21 mouse cellular contexts compared by ENCODE assay signal in the genomic region with DNA sequence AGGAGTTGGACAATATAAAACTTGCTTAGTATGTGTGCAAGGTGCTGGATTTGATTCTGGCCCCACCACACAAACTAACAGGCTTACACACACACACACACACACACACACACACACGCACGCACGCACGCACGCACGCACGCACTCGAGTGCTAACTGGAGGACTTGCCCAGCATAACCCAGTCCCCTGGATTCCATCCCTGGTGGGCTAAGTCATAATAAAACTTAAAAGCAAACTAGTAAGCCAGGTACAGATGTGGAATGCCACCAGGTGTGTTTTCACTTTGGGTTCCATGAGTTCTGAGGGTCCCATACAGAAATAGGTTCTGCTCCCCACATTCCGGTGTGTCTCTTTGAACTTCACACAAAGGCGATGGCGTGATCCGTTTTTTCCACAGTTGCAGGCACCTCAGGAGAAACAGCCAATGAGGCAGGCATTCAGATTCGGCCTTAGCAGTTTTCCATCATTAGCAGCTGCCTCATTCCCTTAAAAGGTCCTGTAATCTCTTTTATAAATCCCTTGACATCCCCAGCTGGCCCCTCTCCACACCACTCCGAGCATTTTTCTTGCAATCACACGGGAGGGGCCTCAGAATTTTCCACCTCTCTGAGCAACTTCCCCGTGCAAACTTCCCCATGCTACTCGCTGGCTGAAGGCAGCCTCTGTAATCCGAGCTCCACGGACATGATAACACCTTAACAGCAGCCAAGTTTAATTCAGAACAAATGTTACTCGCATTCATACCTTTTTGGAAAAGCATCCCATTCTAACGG. TPM values are rescaled to one million over a fixed set of nuclear protein-coding genes. Genes with fewer than 3 reads are reported as not detected.
DNase-seq lines count a peak whose midpoint lies in the region; ATAC-seq and TF ChIP-seq lines count a peak whose summit lies in the region.
"Had no signal": no experiment of that assay in that cellular context is flagged by ENCODE, and none has a peak within 500 bp of the region (broad histone marks: within the 10 kb centered on the region; RNA-seq: fewer than 3 reads in every experiment).

No protein-coding gene starts in this region.

- no peak for TF ChIP-seq POLR2A in limb, embryonic 14.5 days (IDR thresholded peaks at IDR 0.05; ENCODE audit: borderline replicate concordance, extremely low read depth, insufficient read depth, insufficient read length)

- peaks cover 40% of the 10 kb centered on the region for H3K4me1 ChIP-seq in heart, embryonic 10.5 days
- no peaks in the 10 kb centered on the region for H3K4me1 ChIP-seq in lung, embryonic 15.5 days
- peaks cover 15% of the 10 kb centered on the region; the same call in 1 of the 2 replicates for H3K4me1 ChIP-seq in limb, embryonic 14.5 days (ENCODE audit: control insufficient read depth, insufficient read depth, low read length)
- no peaks in the 10 kb centered on the region for H3K4me1 ChIP-seq in midbrain, embryonic 10.5 days
- H3K4me1 ChIP-seq: hindbrain, embryonic 12.5 days had no signal

- H3K4me3 ChIP-seq in heart, embryonic 10.5 days = no peak overlapping the region
- no peak overlapping the region for H3K4me3 ChIP-seq in lung, embryonic 15.5 days
- H3K4me3 ChIP-seq in limb, embryonic 14.5 days (replicated peaks; ENCODE audit: low read length) = no peak overlapping the region
- no peak overlapping the region for H3K4me3 ChIP-seq in midbrain, embryonic 10.5 days
- H3K4me3 ChIP-seq: embryonic facial prominence, embryonic 13.5 days; forebrain, embryonic 12.5 days; gastrocnemius, adult 2 months; hindbrain, embryonic 12.5 days; megakaryocyte, embryonic 14.5 days had no signal

- intact Hi-C loops in heart, postnatal 25 days (cut with DNase I) = no loop called here

- no peaks in the 10 kb centered on the region for H3K27me3 ChIP-seq in heart, embryonic 10.5 days (ENCODE audit: insufficient read depth, poor library complexity, severe bottlenecking)
- H3K27me3 ChIP-seq in lung, embryonic 15.5 days = no peaks in the 10 kb centered on the region
- no peaks in the 10 kb centered on the region for H3K27me3 ChIP-seq in limb, embryonic 14.5 days (ENCODE audit: control insufficient read depth, insufficient read depth, low read length)
- no peaks in the 10 kb centered on the region for H3K27me3 ChIP-seq in midbrain, embryonic 10.5 days (ENCODE audit: low read depth, poor library complexity, severe bottlenecking)
- H3K27me3 ChIP-seq: embryonic facial prominence, embryonic 13.5 days; forebrain, embryonic 12.5 days; hindbrain, embryonic 12.5 days had no signal

- H3K9ac ChIP-seq in lung, embryonic 15.5 days = no peak overlapping the region
- H3K9ac ChIP-seq in limb, embryonic 14.5 days (ENCODE audit: low read depth, low read length, severe bottlenecking) = no peak overlapping the region
- H3K9ac ChIP-seq: embryonic facial prominence, embryonic 13.5 days; forebrain, embryonic 12.5 days; hindbrain, embryonic 12.5 days had no signal

- H3K36me3 ChIP-seq in heart, embryonic 10.5 days = no peaks in the 10 kb centered on the region
- no peaks in the 10 kb centered on the region for H3K36me3 ChIP-seq in lung, embryonic 15.5 days
- H3K36me3 ChIP-seq in limb, embryonic 14.5 days (ENCODE audit: control insufficient read depth, insufficient read depth, low read length) = no peaks in the 10 kb centered on the region
- no peaks in the 10 kb centered on the region for H3K36me3 ChIP-seq in midbrain, embryonic 10.5 days
- H3K36me3 ChIP-seq: embryonic facial prominence, embryonic 13.5 days; forebrain, embryonic 12.5 days; hindbrain, embryonic 12.5 days had no signal

- no peaks in the 10 kb centered on the region for H3K9me3 ChIP-seq in heart, embryonic 10.5 days
- no peaks in the 10 kb centered on the region for H3K9me3 ChIP-seq in lung, embryonic 15.5 days
- H3K9me3 ChIP-seq in limb, embryonic 14.5 days (ENCODE audit: control insufficient read depth, low read length) = no peaks in the 10 kb centered on the region
- no peaks in the 10 kb centered on the region for H3K9me3 ChIP-seq in midbrain, embryonic 10.5 days (replicated peaks)
- H3K9me3 ChIP-seq: embryonic facial prominence, embryonic 13.5 days; forebrain, embryonic 12.5 days; hindbrain, embryonic 12.5 days; megakaryocyte, embryonic 14.5 days had no signal

- H3K27ac ChIP-seq in heart, embryonic 10.5 days = peak overlapping the region; percentile 83
- no peak overlapping the region for H3K27ac ChIP-seq in lung, embryonic 15.5 days
- H3K27ac ChIP-seq in limb, embryonic 14.5 days (replicated peaks; ENCODE audit: low read depth, low read length) = peak overlapping the region; percentile 78
- no peak overlapping the region for H3K27ac ChIP-seq in midbrain, embryonic 10.5 days (replicated peaks)
- H3K27ac ChIP-seq: embryonic facial prominence, embryonic 13.5 days; forebrain, embryonic 12.5 days; gastrocnemius, adult 2 months; hindbrain, embryonic 12.5 days had no signal

- 48% methylated on average over 21 of the region's 21 CpGs for whole genome bisulfite sequencing in heart, embryonic 10.5 days
- WGBS in lung, embryonic 15.5 days = 44% methylated on average over 21 of the region's 21 CpGs
- 20% methylated on average over 21 of the region's 21 CpGs for WGBS in limb, embryonic 14.5 days
- 74% methylated on average over 21 of the region's 21 CpGs for WGBS in midbrain, embryonic 10.5 days

- H3K4me2 ChIP-seq in lung, embryonic 15.5 days = no peak overlapping the region
- peak overlapping the region; percentile 28; the same call in 1 of the 2 replicates for H3K4me2 ChIP-seq in limb, embryonic 14.5 days (replicated peaks; ENCODE audit: low read depth, low read length, severe bottlenecking)
- H3K4me2 ChIP-seq: embryonic facial prominence, embryonic 13.5 days; forebrain, embryonic 12.5 days; hindbrain, embryonic 12.5 days had no signal

- no peak for DNase-seq in heart, embryonic 10.5 days (ENCODE audit: low spot score)
- no peak for DNase-seq in heart, postnatal 25 days (ENCODE audit: low spot score)
- no peak for DNase-seq in lung, adult 18-20 months
- peak; percentile 43 for DNase-seq in forelimb bud, embryonic 11.5 days (ENCODE audit: low read depth, low spot score)
- peak; percentile 85 for DNase-seq in limb, embryonic 14.5 days (ENCODE audit: low spot score)
- no peak for DNase-seq in layer of hippocampus, adult 18-20 months (ENCODE audit: low spot score in 2 of 2)
- DNase-seq in midbrain, embryonic 10.5 days (ENCODE audit: low spot score) = no peak
- DNase-seq: adrenal gland, postnatal 10 days; cerebellum, postnatal 14 days; gastrocnemius, adult 2 months; kidney, adult 11 months; kidney, postnatal 25 days; layer of hippocampus, postnatal 36 days; left cerebral cortex, postnatal 4 days; retina, postnatal 1 day had no signal

- peak; percentile 74 for ATAC-seq in lung, embryonic 15.5 days (ENCODE audit: borderline replicate concordance, extremely low read depth, low FRiP score, low TSS enrichment)
- peak; percentile 91 for ATAC-seq in limb, embryonic 14.5 days (ENCODE audit: low FRiP score, low read depth)

RNA-seq across cellular contexts. Expression of a gene that starts 15.8 kb away (rescaled TPM):
- 25.1 and 25.2 TPM in 2 replicates for polyA plus RNA-seq in heart, embryonic 10.5 days (2016; fragmentation: Nextera tagmentation; extraction: Ambion mirVana)
- total RNA-seq in heart, postnatal 25 days (2021) = 10 to 100 TPM; 23.4 to 24.3 TPM
- 8.8 and 10.6 TPM in 2 replicates for polyA plus RNA-seq in lung, embryonic 15.5 days (2015; fragmentation: Nextera tagmentation; extraction: Ambion mirVana)
- polyA plus RNA-seq in limb, embryonic 14.5 days (2012; rRNA removed) = 11.6 and 12.3 TPM in 2 replicates
- 10.2 and 10.4 TPM in 2 replicates for polyA plus RNA-seq in limb, embryonic 14.5 days (2014; fragmentation: Nextera tagmentation; extraction: Ambion mirVana)
- 100 to 1,000 TPM; 187 to 213 TPM for total RNA-seq in layer of hippocampus, adult 18-20 months (2021)
- 7.9 and 9.1 TPM in 2 replicates for polyA plus RNA-seq in midbrain, embryonic 10.5 days (2016; fragmentation: Nextera tagmentation; extraction: Ambion mirVana)

RNA-seq across cellular contexts. Expression of a gene that starts 38.9 kb away (rescaled TPM):
- 31.4 and 51.0 TPM in 2 replicates for polyA plus RNA-seq in heart, embryonic 10.5 days (2016; fragmentation: Nextera tagmentation; extraction: Ambion mirVana)
- total RNA-seq in heart, postnatal 25 days (2021) = 10 to 100 TPM in 1 of 2 experiments, 1 to 10 TPM in 1; 9.8 to 13.1 TPM
- 20.9 and 21.2 TPM in 2 replicates for polyA plus RNA-seq in lung, embryonic 15.5 days (2015; fragmentation: Nextera tagmentation; extraction: Ambion mirVana)
- 50.4 and 57.7 TPM in 2 replicates for polyA plus RNA-seq in limb, embryonic 14.5 days (2012; rRNA removed)
- 50.6 and 59.1 TPM in 2 replicates for polyA plus RNA-seq in limb, embryonic 14.5 days (2014; fragmentation: Nextera tagmentation; extraction: Ambion mirVana)
- total RNA-seq in layer of hippocampus, adult 18-20 months (2021) = 10 to 100 TPM; 38.6 to 43.0 TPM
- polyA plus RNA-seq in midbrain, embryonic 10.5 days (2016; fragmentation: Nextera tagmentation; extraction: Ambion mirVana) = 6.1 and 7.6 TPM in 2 replicates
- total RNA-seq: monocyte, adult 5-6 weeks had no signal

Comparison
In these comparisons a context has a peak if more than half of its experiments do, and no peak if none do; other contexts are left out.
1. DNase-seq: peak in forelimb bud, embryonic 11.5 days (single experiment) and limb, embryonic 14.5 days (single experiment); none in heart, embryonic 10.5 days (single experiment), heart, postnatal 25 days (single experiment), lung, adult 18-20 months (0 of 2), layer of hippocampus, adult 18-20 months (0 of 2) and midbrain, embryonic 10.5 days (single experiment).
2. H3K27ac ChIP-seq: peak in heart, embryonic 10.5 days (single experiment) and limb, embryonic 14.5 days (single experiment); none in lung, embryonic 15.5 days (single experiment) and midbrain, embryonic 10.5 days (single experiment).